Mouse (Mus musculus) kidney, postnatal 10 days (tissue): ENCODE results near the gene B3galt1.

Source experiments
- DNase-seq: peaks from one replicate; pipeline ENCODE4 v3.0.0; 2021; ENCODE audit warnings: mixed read lengths

Gene B3galt1

DNA sequence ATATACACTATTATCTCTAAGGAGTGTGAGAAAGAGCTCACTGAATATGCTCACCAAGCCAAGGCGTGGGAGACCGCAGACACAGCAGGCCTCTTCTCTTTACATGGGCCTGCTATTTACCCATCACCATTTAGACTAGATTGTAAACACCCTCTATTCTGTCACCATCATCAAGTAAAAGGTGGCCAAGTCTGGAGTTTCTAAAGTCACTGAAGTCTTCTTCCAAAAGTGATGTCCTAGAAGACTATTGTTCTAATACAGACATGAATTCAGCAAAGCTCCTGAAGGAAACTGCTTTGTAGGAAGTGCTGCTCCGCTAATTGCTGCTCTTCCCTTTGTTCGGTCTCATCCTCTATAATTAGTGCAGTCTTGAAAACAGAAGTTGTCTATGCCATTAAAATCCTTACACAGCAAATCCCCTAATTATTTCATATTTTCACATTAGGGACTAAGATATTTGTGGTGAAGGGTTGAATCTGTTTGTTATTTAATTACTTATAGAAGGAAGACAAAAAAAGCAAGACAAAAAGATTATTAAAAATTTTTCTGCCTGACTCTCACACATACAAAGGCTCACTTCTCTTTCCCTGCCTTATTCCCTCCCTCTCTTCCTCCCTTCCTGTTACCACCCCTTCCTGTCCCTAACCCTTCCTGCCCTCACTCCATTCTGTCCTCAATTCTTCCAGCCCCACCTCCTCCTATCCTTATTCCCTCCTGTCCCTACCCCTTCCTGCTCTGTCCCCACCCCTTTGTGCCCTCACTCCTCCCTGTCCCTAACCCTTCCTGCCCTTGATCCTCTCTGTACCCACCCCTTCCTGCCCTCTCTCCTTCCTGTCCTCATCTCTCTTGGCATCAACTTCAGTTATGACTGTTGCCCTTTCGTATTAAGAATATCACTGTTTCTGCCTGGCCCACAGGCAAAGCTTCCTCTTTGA, 514.0 kb downstream of the B3galt1 start:
- no peak for DNase-seq

DNA sequence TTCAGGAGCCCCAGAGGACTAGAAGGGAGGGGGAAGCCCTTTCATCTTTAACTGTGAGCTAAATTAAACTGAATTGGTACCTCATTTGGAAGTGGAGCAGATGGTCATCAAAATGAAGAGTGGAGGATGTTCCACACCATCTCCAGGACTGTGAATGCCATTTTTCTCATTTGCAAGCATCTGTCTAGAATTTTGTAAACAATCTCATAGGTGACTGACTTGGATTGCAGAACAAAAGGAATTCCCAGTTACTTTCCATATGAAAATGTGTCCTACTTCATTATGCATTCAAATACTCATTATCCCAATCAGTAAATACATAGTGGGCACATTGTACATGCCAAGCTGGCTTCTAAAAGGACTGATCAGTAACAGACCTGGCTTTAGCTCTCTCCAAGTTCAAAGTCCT, 515.2 kb downstream of the B3galt1 start:
- no peak for DNase-seq

DNA sequence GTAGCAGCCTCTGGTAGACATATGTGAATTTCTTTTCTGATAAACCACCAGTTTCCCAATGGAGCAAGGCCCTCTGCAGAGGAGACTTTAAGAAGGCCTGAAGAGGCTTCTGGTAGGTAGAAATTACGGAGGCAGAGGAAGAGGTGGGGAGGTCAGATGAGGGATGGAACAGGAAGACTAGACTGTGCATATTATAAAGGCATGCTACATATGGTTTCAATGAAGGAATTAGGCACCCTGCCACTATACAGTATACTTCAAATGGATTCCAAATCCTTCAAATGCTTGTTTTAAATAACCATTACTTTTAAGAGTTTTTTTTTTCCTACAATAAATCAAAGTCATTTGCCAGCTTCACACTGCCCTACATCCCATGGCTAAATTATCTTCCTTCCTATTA, 518.8 kb downstream of the B3galt1 start:
- no peak for DNase-seq

DNA sequence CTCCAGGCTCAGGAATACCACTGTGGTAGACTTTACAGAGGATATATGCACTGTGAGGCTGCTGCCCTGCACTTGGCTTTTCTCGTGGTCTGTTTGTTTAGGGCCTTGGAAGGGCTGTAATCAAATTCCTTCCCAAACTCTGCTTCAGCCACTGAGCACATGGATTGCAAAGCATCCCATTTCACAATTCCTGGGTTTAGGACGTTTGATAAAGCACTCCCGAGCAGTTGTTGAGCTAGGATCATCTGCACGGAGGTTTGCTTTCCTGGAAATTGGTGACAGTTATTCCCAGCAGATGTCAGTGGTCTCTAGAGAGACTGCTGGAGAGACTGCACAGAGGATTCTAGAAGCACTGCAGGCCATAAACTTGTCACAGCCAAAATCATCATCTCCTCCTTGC, 520.4 kb downstream of the B3galt1 start:
- no peak for DNase-seq

DNA sequence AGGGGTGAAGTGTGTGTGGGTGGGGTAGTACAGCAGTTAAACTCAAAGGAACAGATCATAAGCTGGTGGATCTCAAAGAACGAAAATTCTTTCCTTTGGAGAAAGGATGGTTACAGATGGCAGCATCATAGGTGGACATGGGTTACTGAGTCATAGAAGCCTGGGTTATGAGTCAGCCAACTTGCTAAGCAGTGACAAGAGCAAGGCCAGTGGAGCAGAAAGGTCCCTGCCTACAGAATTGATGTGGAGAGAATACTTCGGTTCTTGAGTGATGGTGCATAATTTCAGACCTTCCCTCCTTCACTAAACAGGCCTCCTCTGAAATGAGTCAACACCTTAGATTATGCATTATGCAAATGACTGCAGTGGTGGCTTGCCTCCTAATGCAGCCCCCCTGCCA, 525.9 kb downstream of the B3galt1 start:
- DNase-seq = no peak

DNA sequence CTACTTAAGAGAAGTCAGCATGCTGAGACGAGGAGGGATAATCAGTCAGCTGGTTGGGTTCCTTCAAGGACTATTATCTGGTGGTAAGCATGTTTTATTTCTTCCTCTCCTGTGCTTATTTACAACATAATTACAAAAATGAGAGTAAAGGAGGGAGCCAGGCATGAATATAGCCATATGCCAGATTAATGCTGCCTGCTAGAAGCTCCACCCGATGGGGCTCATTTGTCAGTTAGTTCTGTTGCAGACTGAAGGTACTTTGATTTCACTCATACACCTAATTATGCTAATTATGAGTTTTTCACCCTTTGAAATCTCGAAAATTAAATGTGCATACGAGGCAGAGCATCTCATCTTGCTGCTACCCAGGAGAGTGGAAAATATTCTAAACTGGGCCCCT, 539.0 kb downstream of the B3galt1 start:
- DNase-seq = no peak

DNA sequence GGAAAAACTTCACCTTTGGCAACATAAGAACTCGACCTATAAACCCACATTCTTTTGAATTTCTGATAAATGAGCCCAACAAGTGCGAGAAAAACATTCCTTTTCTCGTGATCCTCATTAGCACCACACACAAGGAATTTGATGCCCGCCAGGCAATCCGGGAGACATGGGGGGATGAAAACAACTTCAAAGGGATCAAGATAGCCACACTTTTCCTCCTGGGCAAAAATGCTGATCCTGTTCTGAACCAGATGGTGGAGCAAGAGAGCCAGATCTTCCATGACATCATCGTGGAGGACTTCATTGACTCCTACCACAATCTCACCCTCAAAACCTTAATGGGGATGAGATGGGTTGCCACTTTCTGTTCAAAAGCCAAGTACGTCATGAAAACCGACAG, 552.4 kb downstream of the B3galt1 start:
- no peak for DNase-seq

DNA sequence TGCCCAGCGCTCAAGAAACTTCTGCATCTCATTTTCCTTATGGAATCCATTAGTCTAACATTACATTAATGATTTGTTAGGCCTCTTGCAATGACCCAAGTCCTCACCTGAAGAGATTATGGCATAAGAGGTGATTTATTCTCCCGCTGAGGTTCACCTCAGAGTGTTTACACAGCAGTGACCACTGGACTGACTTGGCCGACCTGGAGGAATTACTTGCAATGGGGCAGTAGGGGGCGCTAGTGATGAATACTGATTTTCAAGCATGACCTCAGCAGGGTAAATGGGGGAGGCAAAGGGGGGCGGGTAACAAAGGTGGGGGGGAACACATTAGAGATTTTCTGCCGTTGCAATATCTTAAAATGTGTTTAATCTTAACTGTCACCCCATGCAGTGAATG, 559.1 kb downstream of the B3galt1 start:
- DNase-seq = no peak

DNA sequence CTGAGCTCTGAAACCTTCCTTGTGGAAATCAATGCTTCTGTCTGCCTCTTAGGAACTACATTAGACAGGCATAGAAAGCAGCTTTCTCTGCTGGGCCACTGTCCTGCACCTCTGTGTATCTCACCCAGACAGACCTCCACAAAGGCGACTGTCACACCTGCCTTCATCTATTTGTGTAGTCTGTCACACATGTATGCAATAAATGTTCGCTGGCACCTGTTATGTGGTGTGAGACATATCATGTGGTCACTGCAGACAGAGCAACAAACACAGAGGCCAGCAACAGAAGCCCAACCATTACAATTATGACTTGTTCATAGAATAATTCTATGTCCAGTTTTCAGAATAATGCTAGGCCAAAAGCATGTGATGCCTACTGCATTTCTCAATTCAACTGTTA, 575.4 kb downstream of the B3galt1 start:
- DNase-seq = no peak

DNA sequence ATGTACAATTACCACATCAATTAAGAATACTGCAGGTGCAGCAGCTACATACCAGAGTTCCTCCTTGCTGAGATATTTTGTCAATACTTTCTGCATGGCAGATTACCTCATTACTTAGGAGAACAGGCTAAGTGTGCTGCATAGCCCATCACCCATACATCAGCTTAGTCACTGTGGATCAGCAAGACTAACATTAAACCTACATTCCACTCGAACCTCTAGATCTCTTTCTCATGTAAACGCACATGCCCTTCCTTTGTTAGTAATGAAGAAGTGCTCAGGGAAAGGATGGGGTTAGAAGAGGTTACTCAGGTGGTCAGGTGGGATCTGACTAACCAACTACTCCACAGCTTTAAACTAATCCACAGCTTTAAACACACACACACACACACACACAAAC, 577.6 kb downstream of the B3galt1 start:
- no peak for DNase-seq

DNA sequence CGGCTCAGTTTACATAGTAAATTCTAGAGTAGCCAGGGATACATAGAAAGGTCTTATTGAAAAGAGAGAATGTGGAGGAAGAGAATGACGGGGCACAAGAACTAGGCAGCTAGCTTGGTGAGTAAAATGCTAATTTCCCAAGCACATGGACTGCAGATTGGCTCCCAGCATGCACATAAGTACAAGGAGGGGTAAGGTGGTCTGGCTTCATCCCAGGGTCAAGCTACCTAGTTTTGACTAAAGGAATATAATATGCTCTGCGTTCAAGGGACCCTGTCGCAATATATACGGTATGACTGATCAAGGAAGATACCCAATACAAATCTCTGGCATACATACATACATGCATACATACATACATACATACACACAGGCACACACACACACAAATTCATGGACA, 594.1 kb downstream of the B3galt1 start:
- DNase-seq = no peak

DNA sequence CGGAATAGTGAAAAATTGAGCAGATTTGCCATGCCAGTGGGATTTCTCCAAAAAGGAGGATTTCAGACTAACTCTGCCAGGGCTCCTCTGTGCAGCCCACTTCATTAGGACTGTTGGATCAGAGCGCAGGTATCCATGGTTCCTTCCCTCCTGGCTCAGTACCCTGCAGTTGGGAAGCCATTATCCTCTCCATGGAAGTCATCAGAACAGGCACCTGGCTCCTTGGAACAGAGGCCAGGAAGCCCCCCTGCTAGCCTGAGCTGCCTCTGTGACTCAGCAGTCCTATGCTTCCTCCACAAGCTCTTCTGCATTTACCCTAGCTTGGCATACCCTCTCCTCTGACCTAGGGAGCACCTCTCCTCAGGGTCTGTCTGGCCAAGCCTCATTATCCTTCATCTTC, 594.9 kb downstream of the B3galt1 start:
- no peak for DNase-seq

DNA sequence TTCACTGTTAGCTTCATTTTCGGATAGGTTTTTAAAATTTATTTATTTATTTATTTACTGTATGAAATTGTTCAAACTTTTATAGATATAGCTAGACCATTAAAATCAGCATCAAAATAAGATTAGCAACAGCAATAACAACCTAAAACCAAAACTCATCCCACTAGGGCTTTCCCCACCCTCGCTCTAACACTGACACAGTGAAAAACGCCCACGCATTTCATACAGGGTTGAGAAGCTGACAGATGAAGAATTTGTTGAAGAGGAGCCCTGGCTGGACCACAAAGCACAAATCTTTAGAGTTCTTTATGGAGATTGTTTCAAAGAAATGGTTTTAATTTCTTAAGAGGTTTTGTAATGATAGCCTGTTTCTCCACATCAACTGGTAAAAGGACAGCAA, 596.3 kb downstream of the B3galt1 start:
- DNase-seq = no peak

DNA sequence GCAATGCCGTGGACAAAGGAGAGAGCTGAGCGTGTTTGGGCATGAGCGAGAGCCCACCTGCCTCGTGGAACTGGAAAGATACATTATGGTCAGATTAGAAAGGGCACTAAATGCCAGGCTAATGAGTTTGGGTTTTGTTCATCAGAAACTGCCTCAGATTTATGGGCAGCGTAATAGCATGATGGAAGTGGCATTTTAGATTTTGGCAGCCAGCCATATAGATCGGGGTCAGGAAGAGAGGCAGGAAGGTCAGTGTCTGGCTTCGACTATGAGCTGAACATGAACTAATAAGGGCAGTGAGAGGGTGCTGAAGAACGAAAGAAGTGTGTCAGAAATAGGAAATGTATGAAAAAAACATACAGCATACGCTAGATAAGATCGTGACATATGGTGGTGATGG, 605.6 kb downstream of the B3galt1 start:
- no peak for DNase-seq
